Mouse (Mus musculus) embryonic facial prominence, embryonic 10.5 days (tissue): ENCODE measurements around the gene Olfr1404. TPM values are rescaled to one million over a fixed set of nuclear protein-coding genes. Genes with fewer than 3 reads are reported as not detected.
"Not testable (repeated sequence)": the region's sequence is repeated elsewhere in the genome, so short reads cannot be mapped to it uniquely, and the experiment has no call there.

ENCODE experiments used
- DNase-seq: peaks from one replicate; pipeline ENCODE4 v3.0.0-alpha.2; 2017; ENCODE audit warnings: low spot score
- H3K27ac ChIP-seq: fragments of 300-500 bp; sonication (generic); replicated peaks from 2 replicates; pipeline ENCODE4 v1.5.1; 2016; ENCODE audit warnings: mild to moderate bottlenecking
- H3K27me3 ChIP-seq: fragments of 300-500 bp; sonication (generic); replicated peaks from 2 replicates; pipeline ENCODE4 v1.6.1; 2016; ENCODE audit warnings: low read depth, mild to moderate bottlenecking; ENCODE audit not compliant: poor library complexity, severe bottlenecking
- H3K36me3 ChIP-seq: fragments of 300-500 bp; sonication (generic); replicated peaks from 2 replicates; pipeline ENCODE4 v1.6.1; 2016; ENCODE audit warnings: mild to moderate bottlenecking, moderate library complexity
- H3K4me1 ChIP-seq: fragments of 300-500 bp; sonication (generic); 2 replicates; pipeline ENCODE4 v1.6.1; 2016
- H3K4me3 ChIP-seq: fragments of 300-500 bp; sonication (generic); 2 replicates; pipeline ENCODE4 v1.5.1; 2016; ENCODE audit warnings: mild to moderate bottlenecking, moderate library complexity
- H3K9me3 ChIP-seq: fragments of 300-500 bp; sonication (generic); 2 replicates; pipeline ENCODE4 v1.6.1; 2016; ENCODE audit warnings: mild to moderate bottlenecking
- WGBS: fragments of 180-500 bp; shearing (Covaris S2); methylation state at CpG from one replicate; pipeline ENCODE4 v1.1.7; 2016; 5-methylcytosine and 5-hydroxymethylcytosine counted together
- polyA plus RNA-seq: library from polyadenylated mRNA; unstranded; fragments of >200 nt; fragmentation: Nextera tagmentation; extraction: Ambion mirVana; gene quantifications from 2 replicates; pipeline ENCODE4 v1.2.1, GENCODE M21; 2016

The Olfr1404 gene
- polyA plus RNA-seq, result not detected in 2 replicates

DNA sequence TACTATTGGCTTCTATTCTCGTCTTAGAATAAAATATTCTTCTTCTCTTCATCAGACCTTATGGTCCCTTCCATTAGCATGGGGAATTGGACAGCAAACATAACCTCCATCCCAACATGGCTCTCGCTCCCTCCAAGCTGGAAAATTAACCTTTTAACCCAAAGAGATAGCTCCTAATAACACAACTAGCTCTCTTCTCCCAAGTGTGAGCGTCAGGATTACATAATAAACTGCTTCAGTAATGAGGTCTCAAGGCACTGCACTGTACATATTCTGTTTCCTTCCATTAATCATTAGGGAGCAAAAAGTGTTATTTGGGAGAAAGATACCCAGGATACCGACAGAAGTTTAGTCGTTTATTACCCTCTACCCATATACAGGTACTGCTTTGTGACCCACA is at the start of gene Olfr1404:
Olfr1404 (plus strand) TSS at position 301 of the 400 bp plus-strand sequence.
- Histone ChIP-seq H3K36me3 (no peaks in the 10 kb centered on the region), H3K4me1 (no peaks in the 10 kb centered on the region), H3K9me3 (no peaks in the 10 kb centered on the region), H3K27ac (no peak within 1 kb of the TSS), H3K27me3 (no peaks in the 10 kb centered on the region), H3K4me3 (no peak within 1 kb of the TSS)
- no peak for DNase-seq
- 82% methylated on average over 5 of the region's 5 CpGs for WGBS

DNA sequence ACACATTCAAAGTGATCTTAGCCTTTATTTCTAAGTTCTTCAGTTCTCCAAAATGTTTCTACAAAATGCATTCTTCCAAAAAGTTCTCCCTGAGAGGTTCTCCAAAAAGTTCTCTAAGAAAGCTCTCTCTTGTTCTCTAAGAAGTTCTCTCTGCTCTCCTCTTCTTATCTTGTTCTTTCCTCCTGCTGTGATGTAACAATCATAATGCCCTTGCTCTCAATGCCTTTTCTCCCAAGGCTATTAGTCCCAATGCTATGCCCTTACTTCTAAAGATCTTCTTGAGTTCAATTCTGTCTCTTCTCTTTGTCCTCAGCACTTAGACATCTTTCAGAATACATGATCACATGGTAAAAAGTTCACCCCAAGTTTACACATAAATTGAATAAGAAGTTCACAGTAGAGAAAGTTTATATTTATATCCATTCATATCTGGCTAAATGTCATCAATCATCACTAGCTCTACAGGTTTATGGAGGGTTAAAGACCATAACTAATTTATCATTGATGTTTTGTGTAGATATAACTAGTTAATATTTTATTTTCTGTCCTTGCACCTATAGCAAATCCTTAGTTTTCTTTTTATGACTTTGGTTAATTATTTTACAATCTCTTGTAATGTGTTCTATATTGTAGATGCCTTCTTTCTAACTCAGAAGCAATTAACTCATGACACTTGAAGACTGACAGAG is 37.9 kb upstream of the Olfr1404 start:
- Histone ChIP-seq H3K9me3 (no peaks in the 10 kb centered on the region), H3K36me3 (no peaks in the 10 kb centered on the region), H3K4me3 (no peak overlapping the region), H3K27me3 (no peaks in the 10 kb centered on the region), H3K4me1 (no peaks in the 10 kb centered on the region), H3K27ac (no peak overlapping the region)
- no peak for DNase-seq

DNA sequence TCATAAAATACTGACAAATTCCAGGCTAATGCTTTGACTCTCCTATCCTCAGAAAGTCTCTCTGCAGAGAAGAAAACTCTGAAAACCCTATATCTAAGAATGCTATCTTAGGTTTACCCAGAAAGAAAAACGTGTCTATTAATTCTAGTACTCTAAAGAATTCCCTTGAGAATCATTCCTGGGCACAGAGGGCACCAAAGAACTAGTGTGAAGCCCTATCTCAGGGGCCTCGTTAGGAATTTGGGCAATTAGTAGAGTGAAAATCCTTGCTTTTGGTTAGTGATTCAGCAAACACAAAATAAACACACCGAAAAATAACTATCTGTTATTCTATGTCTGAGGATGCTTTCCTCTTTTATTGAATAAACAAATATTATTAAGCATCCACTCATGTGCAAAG is 21.7 kb upstream of the Olfr1404 start, which contains the start of gene Olfr1406:
Olfr1406 (minus strand) TSS at position 101 of the 400 bp plus-strand sequence.
- H3K4me3 ChIP-seq, result no peak within 1 kb of the TSS
- H3K36me3 ChIP-seq, result no peaks in the 10 kb centered on the region
- H3K4me1 ChIP-seq, result no peaks in the 10 kb centered on the region
- H3K27ac ChIP-seq, result no peak within 1 kb of the TSS
- WGBS, result 65% methylated on average over 3 of the region's 3 CpGs
- H3K9me3 ChIP-seq, result no peaks in the 10 kb centered on the region
- no peaks in the 10 kb centered on the region for H3K27me3 ChIP-seq
- DNase-seq, result no peak

DNA sequence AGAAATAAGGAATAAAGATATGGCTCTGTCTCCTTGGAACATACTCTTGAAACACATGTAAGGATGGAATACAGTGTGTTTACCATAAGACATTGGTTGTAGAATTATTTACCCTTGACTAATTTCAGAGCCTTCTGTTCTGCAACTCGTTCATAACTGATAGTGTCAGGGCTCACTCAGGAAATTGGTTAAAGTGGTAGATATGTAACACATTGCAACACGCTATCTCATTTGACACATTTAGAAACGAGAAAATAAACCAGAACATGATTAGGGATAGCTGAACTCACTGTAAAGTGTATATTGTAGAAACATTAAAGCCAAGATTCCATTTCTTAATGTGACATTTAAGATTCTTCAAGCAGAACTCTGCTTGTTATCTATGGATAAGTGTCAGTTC is 20.1 kb upstream of the Olfr1404 start:
- 82% methylated on average over 3 of the region's 3 CpGs for WGBS
- Histone ChIP-seq H3K9me3 (no peaks in the 10 kb centered on the region), H3K4me3 (no peak overlapping the region), H3K27me3 (no peaks in the 10 kb centered on the region), H3K4me1 (no peaks in the 10 kb centered on the region), H3K36me3 (no peaks in the 10 kb centered on the region), H3K27ac (no peak overlapping the region)
- no peak for DNase-seq

DNA sequence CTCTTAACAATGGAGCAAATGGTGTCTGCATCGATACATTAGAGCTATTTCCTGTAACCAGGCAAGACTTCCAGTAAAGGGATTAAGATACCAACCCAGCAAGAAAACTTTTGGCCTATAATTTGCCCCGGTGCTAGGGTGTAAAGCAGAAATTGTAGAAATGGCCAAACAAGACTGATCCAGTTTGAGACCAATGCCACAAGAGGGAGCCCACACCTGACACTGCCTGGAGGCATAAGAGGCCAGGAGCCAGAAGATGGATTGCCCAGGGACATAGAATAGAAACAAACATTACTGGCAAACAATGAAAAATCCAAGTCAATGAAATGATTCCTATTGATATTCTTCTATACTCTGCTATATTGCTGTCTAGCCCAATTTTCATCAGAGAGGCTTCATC is 15.8 kb upstream of the Olfr1404 start:
- no peaks in the 10 kb centered on the region for H3K9me3 ChIP-seq
- H3K36me3 ChIP-seq, result no peaks in the 10 kb centered on the region
- no peaks in the 10 kb centered on the region for H3K27me3 ChIP-seq
- H3K27ac ChIP-seq, result no peak overlapping the region
- DNase-seq, result no peak
- H3K4me1 ChIP-seq, result no peaks in the 10 kb centered on the region
- H3K4me3 ChIP-seq, result no peak overlapping the region
- WGBS, result 77% methylated on average over 2 of the region's 2 CpGs

DNA sequence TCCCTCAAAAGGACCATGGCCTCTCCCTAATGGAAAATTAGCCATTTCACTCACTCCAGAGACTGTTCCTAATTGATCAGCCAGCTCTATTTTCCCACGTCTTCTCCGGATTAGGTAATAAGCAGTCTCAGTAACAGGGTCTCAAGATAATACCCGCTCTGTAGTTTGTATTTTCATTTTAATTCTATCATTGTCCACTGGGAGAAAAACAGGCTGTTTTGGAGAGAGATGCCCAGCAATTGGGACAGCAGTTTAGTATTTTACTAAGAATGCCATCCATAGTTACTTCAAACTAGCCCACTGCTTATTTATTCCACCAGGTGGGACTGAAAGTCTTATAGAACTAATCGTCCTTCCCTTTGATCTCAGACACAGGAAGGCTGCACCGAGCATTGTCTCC is 14.7 kb upstream of the Olfr1404 start, which contains the start of gene Olfr218:
Olfr218 (plus strand) TSS at position 301 of the 400 bp plus-strand sequence.
- H3K9me3 ChIP-seq, result no peaks in the 10 kb centered on the region
- no peaks in the 10 kb centered on the region for H3K27me3 ChIP-seq
- 76% methylated on average over 5 of the region's 5 CpGs for WGBS
- no peak for DNase-seq
- H3K36me3 ChIP-seq, result no peaks in the 10 kb centered on the region
- no peak within 1 kb of the TSS for H3K4me3 ChIP-seq
- H3K4me1 ChIP-seq, result no peaks in the 10 kb centered on the region
- no peak within 1 kb of the TSS for H3K27ac ChIP-seq

DNA sequence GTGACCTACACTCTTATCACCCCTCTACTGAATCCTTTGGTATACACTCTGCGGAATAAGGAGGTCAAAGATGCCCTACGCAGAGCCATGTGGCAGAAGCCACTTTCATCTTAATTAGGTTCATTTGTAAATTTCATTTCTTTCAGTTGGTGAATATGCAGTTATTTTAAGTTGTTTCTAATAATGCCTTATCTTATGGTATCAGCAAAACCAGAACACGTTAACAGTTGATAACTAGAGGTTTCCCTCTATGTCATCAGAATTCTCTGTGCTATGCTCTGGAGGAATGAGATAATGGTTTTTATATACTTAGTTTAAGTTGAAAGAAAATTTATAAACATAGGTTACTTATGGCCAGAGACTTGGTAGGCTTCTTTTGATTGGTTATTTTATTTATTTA is 4.3 kb downstream of the Olfr1404 start:
- Histone ChIP-seq H3K36me3 (no peaks in the 10 kb centered on the region), H3K4me3 (no peak overlapping the region), H3K27ac (no peak overlapping the region), H3K27me3 (no peaks in the 10 kb centered on the region), H3K4me1 (no peaks in the 10 kb centered on the region), H3K9me3 (no peaks in the 10 kb centered on the region)
- DNase-seq, result no peak
- WGBS, result 89% methylated on average over 3 of the region's 3 CpGs

DNA sequence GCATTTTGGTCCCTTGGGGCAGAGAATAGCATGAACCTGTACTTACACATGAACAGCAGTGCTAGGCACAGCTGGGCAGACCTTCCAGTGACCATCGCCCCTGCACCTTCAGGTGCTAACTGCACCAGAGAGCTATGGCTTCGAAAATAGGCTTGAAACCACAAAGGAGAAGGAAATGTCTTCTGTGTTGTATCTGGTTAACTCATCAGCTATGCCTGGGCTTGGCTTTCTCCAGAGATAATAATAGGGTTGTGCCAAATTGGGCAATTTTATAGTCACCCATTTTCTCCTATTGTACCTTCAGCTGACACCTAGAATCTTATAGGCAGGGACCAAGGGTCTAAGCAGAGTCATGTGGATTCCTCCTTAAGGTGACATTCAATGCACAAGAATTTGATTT is 14.9 kb downstream of the Olfr1404 start, which contains the start of gene Fcer1a:
Fcer1a (minus strand) TSS at position 134 of the 400 bp plus-strand sequence.
- no peak within 1 kb of the TSS for H3K27ac ChIP-seq
- H3K4me3 ChIP-seq, result no peak within 1 kb of the TSS
- H3K4me1 ChIP-seq, result no peaks in the 10 kb centered on the region
- H3K27me3 ChIP-seq, result no peaks in the 10 kb centered on the region
- no peaks in the 10 kb centered on the region for H3K36me3 ChIP-seq
- WGBS, result 73% methylated on average over 2 of the region's 2 CpGs
- no peak for DNase-seq
- H3K9me3 ChIP-seq, result no peaks in the 10 kb centered on the region

DNA sequence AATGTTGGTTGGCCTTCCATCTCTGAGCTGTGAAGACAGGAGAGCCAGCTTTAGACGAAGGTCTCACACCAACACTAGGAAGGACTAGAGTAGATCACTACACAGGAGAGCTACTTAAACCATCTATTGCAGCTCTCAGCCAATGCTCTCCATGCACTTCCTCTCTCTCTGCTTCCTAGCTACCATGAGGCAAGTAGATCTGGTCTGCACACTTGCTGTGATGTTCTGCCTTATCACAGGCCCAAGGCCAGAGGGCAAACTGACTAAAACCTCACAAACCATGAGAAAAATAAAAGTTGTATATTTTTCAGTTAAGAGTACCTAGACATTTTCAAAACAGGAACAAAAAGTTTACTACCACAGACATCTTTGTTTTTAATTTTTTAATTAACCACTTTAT is 24.8 kb downstream of the Olfr1404 start:
- not testable (repeated sequence) for H3K27ac ChIP-seq, H3K4me3 ChIP-seq, H3K36me3 ChIP-seq, H3K9me3 ChIP-seq, H3K4me1 ChIP-seq, DNase-seq, H3K27me3 ChIP-seq
- WGBS, result 87% methylated on average over 1 of the region's 1 CpGs

DNA sequence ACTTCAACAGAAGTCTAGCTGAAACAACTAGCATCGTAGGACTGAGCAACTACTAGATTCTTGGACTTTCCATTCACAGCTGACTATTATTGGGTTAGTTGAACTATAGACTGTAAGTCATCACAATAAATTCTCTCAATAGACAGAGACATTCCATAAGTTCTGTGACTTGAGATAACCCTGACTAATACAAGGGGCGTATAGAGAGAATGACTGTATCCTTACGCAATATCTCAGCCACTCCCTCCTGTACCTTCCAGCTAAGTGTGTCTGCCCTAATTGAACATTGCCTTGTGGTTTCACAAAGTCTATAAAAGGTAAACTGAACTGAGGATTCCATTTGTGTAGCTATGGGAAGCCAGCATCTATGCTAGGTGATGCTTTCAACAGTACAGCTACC is 37.7 kb downstream of the Olfr1404 start:
- WGBS, result 93% methylated on average over 3 of the region's 3 CpGs
- H3K36me3 ChIP-seq, result no peaks in the 10 kb centered on the region
- H3K4me3 ChIP-seq, result no peak overlapping the region
- no peaks in the 10 kb centered on the region for H3K4me1 ChIP-seq
- DNase-seq, result no peak
- H3K9me3 ChIP-seq, result no peaks in the 10 kb centered on the region
- H3K27ac ChIP-seq, result no peak overlapping the region
- H3K27me3 ChIP-seq, result no peaks in the 10 kb centered on the region

DNA sequence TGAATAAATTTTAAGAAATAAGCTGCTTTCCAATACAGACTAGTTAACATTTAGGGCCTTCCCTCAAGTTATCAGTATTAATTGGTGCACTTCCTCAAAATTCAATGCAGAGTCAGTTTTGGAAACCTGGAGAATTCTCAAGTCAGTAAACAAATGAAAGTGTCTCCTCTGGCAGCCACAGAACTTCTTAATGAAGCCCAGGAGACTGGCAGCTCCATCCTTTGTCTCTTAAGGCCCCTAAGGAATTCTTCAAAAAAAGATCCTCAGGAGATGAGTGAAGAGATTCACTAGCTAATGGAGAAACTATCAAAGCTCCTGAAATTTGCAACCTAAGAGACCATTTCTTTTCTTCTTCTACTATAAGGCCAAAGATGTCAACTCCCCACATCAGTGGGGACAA is 53.5 kb downstream of the Olfr1404 start, which contains the start of gene Olfr418:
Olfr418 (plus strand) TSS at position 301 of the 400 bp plus-strand sequence.
- Histone ChIP-seq H3K36me3 (no peaks in the 10 kb centered on the region), H3K27ac (no peak within 1 kb of the TSS), H3K4me1 (no peaks in the 10 kb centered on the region), H3K9me3 (no peaks in the 10 kb centered on the region), H3K4me3 (no peak within 1 kb of the TSS), H3K27me3 (no peaks in the 10 kb centered on the region)
- no peak for DNase-seq
